Mouse (Mus musculus) embryo, embryonic 11 days (tissue): Measurements from ENCODE around the gene Ppm1g.
A peak's percentile ranks its signal among the peaks of the same experiment; 100 is the strongest.
"Not testable (repeated sequence)": the region's sequence is repeated elsewhere in the genome, so short reads cannot be mapped to it uniquely, and the experiment has no call there.

ENCODE experiments used
- DNase-seq: peaks from one replicate; pipeline ENCODE4 v3.0.0-alpha.2; 2015

Ppm1g gene

DNA sequence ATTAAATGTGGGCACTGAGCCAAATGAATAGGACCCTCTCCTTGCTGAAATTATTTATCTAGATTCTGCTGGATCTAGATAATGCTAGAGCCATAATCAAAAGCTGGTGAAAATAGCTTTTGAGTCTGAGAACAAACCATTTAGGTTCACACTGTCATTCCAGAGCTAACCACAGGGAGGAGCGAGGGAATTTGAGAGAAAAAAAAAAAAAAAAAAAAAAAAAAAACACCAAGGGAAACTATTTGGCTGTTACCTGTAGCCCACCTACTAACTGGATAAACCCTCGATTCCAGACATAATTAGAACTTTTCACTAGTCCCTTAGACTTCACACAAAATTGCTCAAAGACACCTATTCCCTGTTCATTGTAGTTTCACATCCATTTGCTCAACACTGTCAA is 1.4 kb downstream of the Ppm1g start:
- DNase-seq, result peak; percentile 62

- no peak for DNase-seq
Observed at GRCm38 (mm10) chr5:31218294-31218693, 2.2 kb downstream of the Ppm1g start.

DNA sequence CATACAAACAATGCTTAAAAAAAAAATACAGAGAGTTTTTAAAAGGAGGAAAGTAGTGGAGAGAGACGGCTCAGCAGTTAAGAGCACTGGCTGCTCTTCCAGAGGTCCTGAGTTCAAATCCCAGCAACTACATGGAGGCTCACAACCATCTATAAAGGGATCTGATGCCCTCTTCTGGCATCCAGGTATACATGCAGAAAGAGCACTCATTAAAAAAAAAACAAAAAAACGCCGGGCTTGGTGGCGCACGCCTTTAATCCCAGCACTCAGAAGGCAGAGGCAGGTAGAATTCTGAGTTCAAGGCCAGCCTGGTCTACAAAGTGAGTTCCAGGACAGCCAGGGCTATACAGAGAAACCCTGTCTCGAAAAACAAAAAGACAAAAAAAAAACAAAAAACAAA is 3.9 kb downstream of the Ppm1g start:
- not testable (repeated sequence) for DNase-seq

DNA sequence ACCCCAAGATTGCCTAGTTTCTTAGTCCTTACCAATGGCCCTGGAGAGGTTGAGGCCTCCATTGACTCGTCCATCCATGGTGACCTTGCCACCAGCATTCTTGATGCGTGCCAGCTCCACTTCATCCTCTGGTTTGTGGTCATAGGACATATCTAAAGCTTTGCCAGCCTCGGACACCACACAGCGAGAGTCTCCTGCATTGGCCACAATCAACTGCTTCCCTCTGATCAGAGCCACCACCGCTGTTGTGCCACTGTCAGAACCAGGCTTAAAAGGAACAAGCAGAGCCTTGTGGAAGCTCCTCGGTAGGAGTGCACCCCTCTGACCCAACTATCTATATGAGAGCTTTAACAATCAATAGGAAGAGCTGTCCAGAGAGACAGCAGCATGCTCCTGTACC is 16.1 kb downstream of the Ppm1g start:
- DNase-seq, result no peak

- no peak for DNase-seq
Observed at GRCm38 (mm10) chr5:31203866-31204265, 16.6 kb downstream of the Ppm1g start.

- no peak for DNase-seq
Observed at GRCm38 (mm10) chr5:31202933-31203332, 17.6 kb downstream of the Ppm1g start.

GRCm38 (mm10) chr5:31201742-31202590 is 18.5 kb downstream of the Ppm1g start, which contains the start of gene Zfp513:
Gene Zfp513 (minus strand): TSS chr5:31202303.
- peak; percentile 97 for DNase-seq

DNA sequence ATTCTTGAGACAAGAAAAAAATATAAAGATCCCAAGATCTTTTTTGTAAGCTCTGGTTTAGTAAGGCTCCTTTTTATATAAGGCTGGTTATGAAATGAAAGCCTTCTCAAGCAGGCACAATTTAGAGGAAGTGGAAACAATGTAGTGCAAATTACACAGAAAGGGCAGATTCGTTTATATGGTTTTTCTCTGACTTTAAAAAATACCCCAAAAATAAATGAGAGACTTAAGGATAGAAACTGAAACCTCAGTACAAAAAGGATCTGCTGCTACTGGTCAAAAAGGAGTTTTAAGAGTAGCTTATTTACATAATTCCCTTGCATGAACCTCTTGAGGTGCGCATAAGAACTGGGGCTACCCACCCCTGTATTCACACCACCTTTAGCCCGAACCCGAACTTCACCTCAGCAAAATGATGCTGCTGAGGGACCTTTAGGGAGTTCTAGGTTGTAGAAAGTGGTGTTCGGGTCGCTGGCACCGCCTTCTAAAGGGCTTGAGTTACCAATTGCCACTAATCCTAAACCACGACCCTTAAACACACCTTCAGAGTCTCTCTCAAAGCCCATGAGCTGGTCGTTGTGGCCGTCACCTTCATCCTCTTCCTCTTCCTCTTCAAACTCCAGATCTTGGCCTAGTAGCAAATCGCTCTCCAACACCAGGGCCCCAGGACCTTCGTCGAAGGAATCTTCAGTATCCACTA is 19.3 kb downstream of the Ppm1g start:
- no peak for DNase-seq

DNA sequence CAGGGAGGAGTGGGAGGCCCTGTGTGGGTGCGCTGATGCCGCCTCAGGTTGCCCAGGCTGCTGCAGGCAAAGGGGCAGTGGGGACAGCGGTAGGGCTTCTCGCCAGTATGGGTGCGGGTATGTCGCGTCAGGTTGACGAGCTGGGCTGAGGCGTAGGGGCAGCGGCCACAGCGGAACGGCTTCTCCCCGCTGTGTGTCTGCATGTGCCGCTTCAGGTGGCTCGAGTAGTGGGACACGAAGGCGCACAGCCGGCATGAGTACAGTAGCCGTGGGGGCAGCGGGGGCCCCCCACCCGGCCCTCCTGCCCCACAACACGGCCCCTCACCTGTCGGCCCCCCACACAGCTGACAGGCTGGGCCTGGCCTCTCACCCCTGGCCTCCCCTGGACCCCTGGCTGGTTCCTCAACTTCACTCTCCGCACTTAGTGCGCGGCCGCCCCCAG is 20.1 kb downstream of the Ppm1g start:
- no peak for DNase-seq

GRCm38 (mm10) chr5:31199893-31200292 is 20.6 kb downstream of the Ppm1g start:
- DNase-seq, result no peak

DNA sequence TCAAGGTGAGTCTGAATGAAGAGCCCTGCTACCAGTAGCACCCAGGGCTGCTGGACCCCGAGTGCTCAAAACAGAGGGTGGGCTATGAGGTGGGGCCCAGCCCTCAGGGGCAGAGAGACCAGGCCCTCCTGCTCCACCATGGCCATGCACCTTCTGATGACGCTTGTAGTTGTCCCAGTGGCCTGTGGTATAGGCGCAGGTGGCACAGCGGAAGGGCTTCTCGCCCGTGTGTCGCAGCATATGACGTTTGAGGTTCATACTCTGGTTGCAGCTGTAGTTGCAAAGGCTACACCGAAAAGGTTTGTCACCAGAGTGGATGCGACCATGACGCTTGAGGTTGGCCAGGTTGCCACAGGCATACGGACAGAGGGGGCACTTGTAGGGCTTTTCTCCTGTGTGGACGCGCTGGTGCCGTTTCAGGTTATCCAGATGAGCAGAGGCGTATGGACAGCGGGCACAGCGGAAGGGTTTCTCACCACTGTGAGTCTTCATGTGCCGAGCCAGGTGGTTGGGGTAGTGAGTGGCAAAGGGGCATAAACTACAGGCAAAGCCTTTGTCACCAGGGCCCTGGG is 21.1 kb downstream of the Ppm1g start:
- DNase-seq, result no peak

- no peak for DNase-seq
Observed at GRCm38 (mm10) chr5:31198616-31199320, 21.7 kb downstream of the Ppm1g start.

DNA sequence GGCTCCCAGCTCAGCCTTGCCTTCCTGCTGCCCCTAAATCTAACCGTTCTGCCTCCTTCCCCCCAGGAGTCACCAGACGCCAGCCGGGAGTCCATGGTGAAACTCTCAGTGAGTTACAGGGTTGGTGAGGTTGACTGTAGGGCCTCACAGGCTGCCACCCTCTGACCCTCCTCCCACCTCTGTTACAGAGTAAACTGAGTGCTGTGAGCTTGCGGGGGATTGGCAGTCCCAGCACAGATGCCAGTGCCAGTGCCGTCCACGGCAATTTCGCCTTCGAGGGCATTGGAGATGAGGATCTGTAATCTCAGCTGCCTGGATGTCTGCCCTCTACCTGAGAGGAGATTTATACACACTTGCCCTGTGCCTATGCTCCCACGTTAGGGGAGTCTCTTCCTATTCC is 22.3 kb downstream of the Ppm1g start:
- no peak for DNase-seq

DNA sequence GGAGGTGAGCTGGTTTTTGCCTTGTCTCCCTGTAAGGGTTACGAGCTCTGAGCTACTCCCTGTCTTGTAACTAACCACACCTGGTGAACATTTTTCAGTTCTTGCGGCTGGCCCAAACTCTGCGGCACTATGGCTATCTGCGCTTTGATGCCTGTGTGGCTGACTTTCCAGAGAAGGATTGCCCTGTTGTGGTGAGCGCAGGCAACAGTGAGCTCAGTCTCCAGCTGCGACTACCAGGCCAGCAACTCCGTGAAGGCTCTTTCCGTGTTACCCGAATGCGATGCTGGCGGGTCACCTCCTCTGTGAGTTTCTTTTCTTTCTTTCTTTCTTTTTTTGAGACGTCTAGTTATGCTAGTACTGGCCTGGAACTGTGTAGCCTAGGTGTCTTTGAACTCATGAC is 23.4 kb downstream of the Ppm1g start:
- no peak for DNase-seq

DNA sequence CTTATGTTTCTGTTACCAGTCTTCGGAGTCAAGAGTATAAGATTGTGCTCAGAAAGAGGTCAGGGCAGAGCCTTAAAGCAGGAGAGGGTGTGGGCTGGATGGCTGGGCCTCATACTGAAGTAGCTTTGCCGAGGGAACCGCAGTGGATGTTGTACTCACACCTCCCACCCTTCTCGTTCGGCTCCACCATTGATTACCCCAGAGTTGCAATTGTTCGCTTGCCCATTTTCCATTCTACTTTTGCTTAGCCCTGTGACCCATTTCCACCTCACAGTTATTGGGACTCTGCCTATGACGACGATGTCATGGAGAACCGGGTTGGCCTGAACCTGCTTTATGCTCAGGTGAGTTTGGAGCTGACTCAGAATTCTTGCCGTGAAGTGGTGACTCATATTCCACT is 24.3 kb downstream of the Ppm1g start:
- no peak for DNase-seq

GRCm38 (mm10) chr5:31195671-31196070 is 24.8 kb downstream of the Ppm1g start:
- DNase-seq, result no peak

GRCm38 (mm10) chr5:31194486-31195485 is 25.7 kb downstream of the Ppm1g start:
- no peak for DNase-seq

GRCm38 (mm10) chr5:31193631-31194281 is 26.7 kb downstream of the Ppm1g start:
- no peak for DNase-seq

DNA sequence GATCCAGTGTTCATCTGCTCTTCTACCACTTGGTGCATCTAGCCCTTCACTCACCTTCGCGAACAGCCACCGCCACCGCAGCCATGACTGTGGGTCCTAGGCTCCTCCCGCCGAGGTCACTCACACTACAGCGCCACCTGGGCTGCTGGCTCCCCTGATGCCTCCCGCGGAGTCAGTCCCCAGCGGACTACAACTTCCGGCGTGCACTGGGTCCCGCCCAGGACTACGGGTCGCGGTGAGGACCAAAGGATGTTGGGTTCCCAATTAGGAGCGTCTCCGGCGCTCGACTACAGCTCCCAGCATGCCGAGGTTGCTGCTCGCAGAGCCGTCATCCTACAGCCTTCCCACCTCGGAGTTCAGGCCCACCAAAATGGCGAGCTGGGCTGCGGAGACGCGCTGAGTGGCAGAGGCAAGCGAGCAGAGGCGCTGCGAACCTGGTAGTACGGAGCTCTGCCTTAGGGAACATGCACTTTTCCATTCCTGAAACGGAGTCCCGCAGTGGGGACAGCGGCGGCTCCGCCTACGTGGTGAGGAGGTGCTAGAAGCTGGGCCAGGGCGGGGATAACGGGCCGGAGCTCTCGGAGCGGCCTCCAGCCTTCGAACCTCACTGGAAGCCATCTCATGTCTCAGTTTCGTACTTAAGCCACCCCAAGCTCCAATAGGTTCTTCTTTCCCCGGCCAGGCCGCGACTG is 27.4 kb downstream of the Ppm1g start, which contains the start of the genes Snx17 and Eif2b4:
Gene Snx17, plus strand, starts transcription at position 289 of the 692 bp plus-strand sequence.
Gene Eif2b4, minus strand, starts transcription at position 492 of the 692 bp plus-strand sequence.
- peak; percentile 98 for DNase-seq
